Mouse (Mus musculus) left cerebral cortex, postnatal 10 days (tissue): ENCODE results near the gene Smtn. TPM values are rescaled to one million over a fixed set of nuclear protein-coding genes. Genes with fewer than 3 reads are reported as not detected.

ENCODE experiments used
- DNase-seq, 2 experiments: peaks; one replicate each; pipeline ENCODE4 v3.0.0; 2021 to 2022; ENCODE audit warnings: low spot score in 2 of 2, mixed read lengths in 1 of 2; ENCODE audit errors: extremely low spot score in 1 of 2
- intact Hi-C: fragments of 180-260 bp; cut with DNase I; formaldehyde crosslinking; loops from one replicate; pipeline ENCODE4 v1.15.1; 2025
- total RNA-seq, 2 experiments: library from RNA; stranded (reverse); gene quantifications; 2 replicates each; pipeline ENCODE4 v1.2.3; 2021

The Smtn gene
- 10 to 100 TPM; 11.8 to 14.6 TPM for total RNA-seq

- DNase-seq: no peak
- intact Hi-C loops: no loop called here
Observed at GRCm38 (mm10) chr11:3540451-3541085, at the start of gene Smtn. Gene Smtn (minus strand): TSS chr11:3540612.

GRCm38 (mm10) chr11:3588036-3588672, 47.7 kb upstream of the Smtn start:
- intact Hi-C loops: no loop called here
- DNase-seq: no peak

- no peak for DNase-seq
- intact Hi-C loops: no loop called here
Observed at GRCm38 (mm10) chr11:3587350-3587749, 46.9 kb upstream of the Smtn start.

GRCm38 (mm10) chr11:3585983-3586618, 45.7 kb upstream of the Smtn start:
- DNase-seq: no peak
- intact Hi-C loops: no loop called here

GRCm38 (mm10) chr11:3583127-3583526, 42.7 kb upstream of the Smtn start:
- DNase-seq: no peak
- intact Hi-C loops: no loop called here

- intact Hi-C loops: no loop called here
Observed at GRCm38 (mm10) chr11:3581908-3582307, 41.5 kb upstream of the Smtn start.

GRCm38 (mm10) chr11:3580306-3581084, 40.1 kb upstream of the Smtn start:
- no peak for DNase-seq
- intact Hi-C loops: no loop called here

More at GRCm38 (mm10) chr11:3581908-3582307, 41.5 kb upstream of the Smtn start:
- no peak for DNase-seq

GRCm38 (mm10) chr11:3578050-3578725, 37.8 kb upstream of the Smtn start:
- no peak for DNase-seq
- intact Hi-C loops: no loop called here

GRCm38 (mm10) chr11:3575238-3575637, 34.8 kb upstream of the Smtn start:
- DNase-seq: peak in 1 of 2 experiments; percentile 70
- intact Hi-C loops: no loop called here

GRCm38 (mm10) chr11:3573092-3573491, 32.7 kb upstream of the Smtn start:
- intact Hi-C loops: no loop called here
- peak; percentile 7 to 90 for DNase-seq

- intact Hi-C loops: no loop called here
Observed at GRCm38 (mm10) chr11:3572181-3572580, 31.8 kb upstream of the Smtn start.

GRCm38 (mm10) chr11:3570321-3570720, 29.9 kb upstream of the Smtn start:
- intact Hi-C loops: no loop called here
- no peak for DNase-seq

More at GRCm38 (mm10) chr11:3572181-3572580, 31.8 kb upstream of the Smtn start:
- DNase-seq: no peak

GRCm38 (mm10) chr11:3567896-3568295, 27.5 kb upstream of the Smtn start:
- no peak for DNase-seq
- intact Hi-C loops: no loop called here

- intact Hi-C loops: no loop called here
- DNase-seq: peak in 1 of 2 experiments; percentile 42
Observed at GRCm38 (mm10) chr11:3566018-3566417, 25.6 kb upstream of the Smtn start.

- no peak for DNase-seq
- intact Hi-C loops: no loop called here
Observed at GRCm38 (mm10) chr11:3564451-3564850, 24.0 kb upstream of the Smtn start.

GRCm38 (mm10) chr11:3563853-3564252, 23.4 kb upstream of the Smtn start:
- intact Hi-C loops: no loop called here
- DNase-seq: no peak

- no peak for DNase-seq
- intact Hi-C loops: no loop called here
Observed at GRCm38 (mm10) chr11:3560202-3560601, 19.8 kb upstream of the Smtn start.

- intact Hi-C loops: no loop called here
- no peak for DNase-seq
Observed at GRCm38 (mm10) chr11:3557852-3558251, 17.4 kb upstream of the Smtn start.

- DNase-seq: no peak
- intact Hi-C loops: no loop called here
Observed at GRCm38 (mm10) chr11:3554976-3555375, 14.6 kb upstream of the Smtn start.
